Mouse (Mus musculus) limb, embryonic 15.5 days (tissue): Measurements from ENCODE around the gene Taar4. TPM values are rescaled to one million over a fixed set of nuclear protein-coding genes. Genes with fewer than 3 reads are reported as not detected.

ENCODE experiments used
- polyA plus RNA-seq: library from polyadenylated mRNA; unstranded; fragments of >200 nt; fragmentation: Nextera tagmentation; extraction: Ambion mirVana; gene quantifications from 2 replicates; pipeline ENCODE4 v1.2.1, GENCODE M21; 2015

Gene Taar4
- polyA plus RNA-seq, 1 experiment from 2014 or later, result not detected

Other genes starting within 250 kb of the Taar4 start
- gene Rps12, start 173.2 kb upstream of the Taar4 start, polyA plus RNA-seq, result 171 and 214 TPM in 2 replicates
- gene Slc18b1, start 163.5 kb upstream of the Taar4 start, polyA plus RNA-seq, result 14.2 and 16.0 TPM in 2 replicates
- gene Vnn3, start 109.0 kb upstream of the Taar4 start, polyA plus RNA-seq, result 0.15 TPM in 1 of 2 replicates, not detected in the other
- gene Vnn1, start 65.8 kb upstream of the Taar4 start, polyA plus RNA-seq, result 0.60 and 0.97 TPM in 2 replicates
- not detected in 2 replicates for gene Taar1, start 40.1 kb upstream of the Taar4 start, polyA plus RNA-seq
- gene Taar2, start 21.9 kb upstream of the Taar4 start, polyA plus RNA-seq, result not detected in 2 replicates
- gene Taar3, start 10.9 kb upstream of the Taar4 start, polyA plus RNA-seq, result not detected in 2 replicates
- not detected in 2 replicates for gene Taar5, start 10.2 kb downstream of the Taar4 start, polyA plus RNA-seq
- gene Taar6, start 25.2 kb downstream of the Taar4 start, polyA plus RNA-seq, result not detected in 2 replicates
- gene Taar7a, start 33.0 kb downstream of the Taar4 start, polyA plus RNA-seq, result not detected in 2 replicates
- not detected in 2 replicates for gene Taar7b, start 39.4 kb downstream of the Taar4 start, polyA plus RNA-seq
- not detected in 2 replicates for gene Taar7d, start 66.7 kb downstream of the Taar4 start, polyA plus RNA-seq
- not detected in 2 replicates for gene Taar7e, start 77.1 kb downstream of the Taar4 start, polyA plus RNA-seq
- not detected in 2 replicates for gene Taar7f, start 89.0 kb downstream of the Taar4 start, polyA plus RNA-seq
- gene Taar8a, start 116.0 kb downstream of the Taar4 start, polyA plus RNA-seq, result not detected in 2 replicates
- not detected in 2 replicates for gene Taar8b, start 131.8 kb downstream of the Taar4 start, polyA plus RNA-seq
- gene Taar8c, start 141.4 kb downstream of the Taar4 start, polyA plus RNA-seq, result not detected in 2 replicates
- gene Taar9, start 149.0 kb downstream of the Taar4 start, polyA plus RNA-seq, result not detected in 2 replicates
- 68.7 and 70.4 TPM in 2 replicates for gene Stx7, start 188.8 kb downstream of the Taar4 start, polyA plus RNA-seq